Mouse (Mus musculus) embryo, embryonic 9.5 days (tissue): ENCODE results near the gene Smc3.
"Not testable (repeated sequence)": the region's sequence is repeated elsewhere in the genome, so short reads cannot be mapped to it uniquely, and the experiment has no call there.

Source experiments
- DNase-seq: peaks from one replicate; pipeline ENCODE4 v3.0.0-alpha.2; 2017; ENCODE audit errors: extremely low spot score

Smc3 gene

DNA sequence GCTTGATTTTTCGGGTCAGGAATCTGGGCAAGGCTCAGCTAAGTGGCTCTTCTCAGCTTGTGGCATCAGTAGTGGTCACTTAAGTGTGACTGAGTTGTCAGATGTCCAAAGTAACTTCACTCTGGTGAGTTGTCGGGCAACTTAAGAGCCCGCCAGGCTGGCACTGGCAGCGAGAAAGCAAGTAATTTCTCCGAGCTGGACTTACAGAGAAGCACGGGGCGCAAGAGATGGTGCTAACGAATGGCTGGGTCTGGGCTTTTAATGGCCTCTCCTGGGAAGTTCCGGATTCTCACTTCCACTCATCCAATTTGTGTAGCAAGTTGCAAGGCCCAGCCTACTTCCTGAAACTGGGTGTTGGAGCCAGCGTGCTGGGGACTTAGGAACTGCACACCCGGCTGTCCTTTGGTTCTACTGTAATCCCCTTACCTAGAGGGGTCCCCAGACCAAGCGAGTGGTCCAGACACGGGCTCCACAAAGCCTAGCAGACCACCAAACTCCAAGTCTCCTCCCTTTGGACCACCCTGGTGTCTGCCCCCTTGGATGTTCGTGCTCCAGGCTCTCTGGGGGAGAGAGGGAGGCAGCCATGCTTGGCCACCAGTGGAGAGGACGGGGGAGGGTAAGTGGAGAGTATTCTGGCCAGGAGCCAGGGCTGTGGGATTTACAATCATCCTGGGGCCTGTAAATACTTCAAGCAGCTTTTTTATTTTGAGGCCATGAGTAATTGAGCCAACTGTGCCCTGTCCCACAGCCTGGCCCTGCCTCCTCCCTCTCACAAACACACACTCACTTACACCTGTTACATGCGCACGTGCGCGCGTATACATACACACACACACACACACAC is 53.6 kb downstream of the Smc3 start:
- no peak for DNase-seq

DNA sequence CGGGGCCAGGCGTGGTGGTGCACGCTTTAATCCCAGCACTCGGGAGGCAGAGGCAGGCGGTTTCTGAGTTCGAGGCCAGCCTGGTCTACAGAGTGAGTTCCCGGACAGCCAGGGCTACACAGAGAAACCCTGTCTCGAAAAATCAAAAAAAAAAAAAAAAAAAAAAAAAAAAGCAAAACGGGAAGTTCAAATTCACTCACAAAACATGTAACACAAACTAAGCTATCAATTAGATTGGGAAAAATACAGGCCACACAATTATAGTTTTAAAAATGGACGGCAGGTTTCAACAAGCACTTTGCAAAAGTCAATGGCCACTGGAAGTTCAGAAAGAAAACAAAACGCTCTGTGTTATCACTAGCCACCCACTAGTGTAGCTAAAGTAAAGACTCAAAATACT is 56.2 kb downstream of the Smc3 start:
- DNase-seq, result not testable (repeated sequence)

DNA sequence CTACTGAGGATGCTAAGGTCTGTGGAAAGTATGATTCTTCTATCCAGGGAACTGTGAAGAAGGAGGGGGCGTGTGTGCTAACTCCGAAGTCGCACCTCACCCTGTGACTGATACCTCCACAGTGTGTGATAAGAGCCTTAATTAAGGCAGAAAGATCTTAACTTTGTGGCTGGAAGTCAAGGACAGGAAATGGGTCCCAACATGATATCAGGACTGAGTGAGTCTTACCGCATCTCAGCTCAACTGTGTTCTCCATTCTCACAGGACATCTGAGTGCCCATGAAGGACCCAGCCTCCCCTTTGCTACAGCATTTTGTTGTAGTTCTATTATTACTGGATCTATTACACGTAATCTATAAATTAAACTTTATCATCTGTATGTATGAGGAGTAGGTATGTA is 57.2 kb downstream of the Smc3 start:
- DNase-seq, result no peak

DNA sequence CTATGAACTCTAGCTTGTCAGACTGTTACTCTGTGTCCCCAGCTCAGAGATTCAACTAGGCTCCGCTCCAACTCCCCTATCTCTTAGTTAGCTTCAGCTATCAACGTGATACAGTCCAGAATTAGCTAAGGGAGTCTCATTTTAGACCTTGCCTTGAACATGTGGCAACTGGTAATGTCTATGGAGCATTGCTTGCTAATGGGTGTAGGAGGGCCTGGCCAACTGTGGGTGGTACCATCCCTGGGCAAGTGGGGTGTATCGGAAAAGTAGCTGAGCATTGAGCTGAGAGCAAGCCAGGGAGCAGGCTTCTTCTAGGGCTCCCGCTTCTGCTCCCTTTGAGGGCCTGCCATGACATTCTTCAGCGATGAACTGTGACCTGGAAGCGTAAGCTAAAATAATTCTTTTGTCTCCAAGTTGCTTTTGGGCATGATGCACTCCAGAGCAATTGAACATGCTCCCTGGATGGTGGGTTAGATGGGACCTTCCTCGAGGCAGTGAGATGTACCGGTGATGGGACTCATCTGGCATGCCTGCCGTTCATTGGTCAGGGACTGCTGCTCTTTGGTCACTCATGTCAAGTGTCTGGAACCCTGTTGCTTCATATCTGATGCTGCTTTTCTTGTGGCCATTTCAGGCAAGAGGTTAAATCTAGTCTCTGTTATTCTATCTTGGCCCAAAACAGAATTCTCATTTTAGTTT is 60.7 kb downstream of the Smc3 start:
- no peak for DNase-seq

DNA sequence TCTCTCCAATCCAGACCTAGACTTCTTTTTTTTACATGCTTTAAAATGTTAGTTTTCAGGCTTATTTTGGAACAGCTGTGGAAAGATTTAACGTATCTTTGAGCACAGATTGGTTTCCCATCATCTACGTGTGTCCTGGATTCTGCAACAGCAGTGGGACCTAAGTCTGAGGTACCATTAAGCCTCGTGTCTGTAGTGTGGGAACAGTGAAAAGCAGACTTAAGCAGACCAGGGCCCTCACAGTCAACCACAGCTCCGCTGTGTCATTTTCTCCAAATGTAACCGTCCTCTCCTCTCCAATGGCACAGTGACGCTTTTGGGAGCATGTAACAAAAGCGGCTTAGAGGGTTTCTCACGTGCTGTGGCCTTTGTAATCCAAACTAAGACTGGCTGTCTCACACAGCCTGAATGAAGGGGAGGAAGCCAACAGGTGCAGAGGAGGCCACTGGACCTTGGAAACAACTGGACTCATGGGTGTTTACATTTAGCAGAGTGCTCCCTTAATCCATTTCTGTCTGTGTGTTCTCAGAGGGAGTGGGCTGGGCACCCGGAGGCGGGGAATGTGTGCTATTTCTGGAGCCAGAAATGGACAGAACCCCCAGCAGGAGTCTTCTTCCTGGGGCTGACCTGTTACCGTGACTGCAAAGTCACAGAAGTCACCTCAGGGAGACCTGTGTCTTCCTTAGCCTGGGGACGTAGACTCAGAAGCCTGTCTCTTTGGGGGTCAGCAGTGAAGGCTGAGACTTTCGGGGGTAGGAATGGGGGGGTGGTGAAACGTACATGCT is 61.9 kb downstream of the Smc3 start:
- DNase-seq, result no peak

DNA sequence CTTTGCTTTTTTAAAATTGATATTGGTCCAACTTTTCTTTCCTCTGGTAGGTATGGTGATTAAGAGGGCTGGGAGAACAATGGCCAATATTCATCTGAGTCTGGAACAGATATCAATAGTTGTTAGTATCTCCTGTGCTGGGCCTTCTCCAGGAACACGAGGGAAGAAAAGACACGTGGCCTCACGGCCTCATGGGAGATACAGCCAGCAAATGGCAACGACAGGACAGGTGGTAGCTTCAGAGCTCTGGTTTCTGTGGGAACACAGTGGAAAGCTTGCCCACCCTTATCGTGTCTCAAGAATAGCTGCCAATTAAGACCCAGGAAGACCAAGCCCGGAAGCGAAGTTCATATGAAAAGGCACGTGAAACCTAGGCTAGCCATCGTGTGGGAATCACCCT is 64.6 kb downstream of the Smc3 start:
- DNase-seq, result no peak

DNA sequence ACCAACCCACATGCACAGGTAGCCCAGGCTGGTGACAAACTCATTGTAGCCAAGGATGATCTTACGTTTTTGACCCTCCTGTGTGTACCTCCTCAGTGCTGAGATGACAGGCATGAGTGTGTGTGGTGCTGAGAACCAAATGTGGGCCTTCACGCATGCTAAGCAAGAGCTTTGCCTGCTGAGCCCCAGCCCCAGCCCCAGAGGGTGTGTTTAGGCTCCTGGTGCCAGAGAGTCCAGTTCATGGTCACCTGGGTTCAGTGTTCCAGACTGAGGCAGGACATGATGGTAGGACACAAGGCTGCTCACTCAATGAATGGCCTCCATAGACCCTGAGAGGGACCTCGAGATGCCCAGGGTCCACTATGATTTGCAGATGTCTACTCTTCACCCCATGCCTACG is 65.2 kb downstream of the Smc3 start:
- no peak for DNase-seq

DNA sequence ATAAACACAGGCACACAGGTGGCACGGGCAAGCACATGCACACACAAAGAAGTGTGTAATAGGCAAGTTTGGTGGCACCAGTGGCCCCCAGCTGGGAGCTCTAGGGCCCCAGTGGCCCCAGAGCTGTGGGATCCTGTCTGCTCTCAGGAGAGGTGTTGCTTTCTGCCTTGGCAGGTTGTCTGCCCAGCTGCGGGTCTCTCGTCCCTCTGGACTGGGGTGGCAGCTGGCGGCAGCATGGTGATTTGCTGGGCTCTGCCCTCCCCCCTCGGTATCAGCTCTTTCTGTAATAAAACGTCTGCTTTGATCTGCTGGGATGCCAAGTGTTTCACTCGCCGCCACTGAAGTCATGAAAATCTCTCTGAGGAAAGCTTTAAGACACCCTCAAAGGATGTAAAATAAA is 66.5 kb downstream of the Smc3 start:
- no peak for DNase-seq

DNA sequence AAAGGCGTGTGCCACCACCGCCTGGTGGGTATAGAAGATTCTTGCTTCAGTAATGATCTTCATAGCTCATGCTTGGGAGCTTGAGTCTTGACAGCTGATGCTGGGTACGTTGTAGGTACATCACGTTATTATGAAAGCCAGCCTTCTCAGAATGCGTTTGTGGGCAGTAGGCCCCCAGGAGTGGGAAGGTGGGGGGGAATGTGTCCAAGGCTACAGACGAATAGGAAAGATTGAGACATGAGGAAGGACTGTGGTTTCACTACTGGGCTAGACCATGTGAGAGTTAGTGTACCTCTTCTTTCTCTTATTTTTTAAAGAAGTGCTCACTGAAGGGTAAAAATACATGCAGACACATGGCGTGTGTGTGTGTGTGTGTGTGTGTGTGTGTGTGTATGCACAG is 68.6 kb downstream of the Smc3 start:
- no peak for DNase-seq

DNA sequence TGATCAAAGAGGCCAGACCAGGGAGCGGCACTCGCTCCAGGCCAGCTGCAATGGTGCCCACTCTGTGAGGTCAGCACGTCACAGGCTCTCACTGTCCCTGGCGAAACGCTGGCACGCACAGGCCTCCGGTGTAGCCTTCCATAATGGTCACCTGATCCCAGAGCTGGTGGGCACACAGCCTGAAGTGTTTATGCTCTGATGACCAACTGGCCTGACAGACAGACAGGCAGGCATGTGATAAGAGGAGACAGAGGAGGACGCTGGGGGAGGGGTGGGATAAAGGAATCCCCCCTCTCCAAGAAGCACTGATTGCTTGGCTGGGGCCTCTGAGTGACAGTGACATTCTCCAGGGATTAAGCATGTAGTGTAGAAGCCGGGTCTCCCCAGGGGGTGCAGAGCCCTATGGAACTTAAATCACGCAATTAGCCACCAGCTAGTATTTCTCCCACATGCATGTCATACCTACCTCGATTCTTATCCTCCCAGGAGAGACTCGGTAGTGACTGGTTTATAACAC is 70.5 kb downstream of the Smc3 start:
- no peak for DNase-seq

DNA sequence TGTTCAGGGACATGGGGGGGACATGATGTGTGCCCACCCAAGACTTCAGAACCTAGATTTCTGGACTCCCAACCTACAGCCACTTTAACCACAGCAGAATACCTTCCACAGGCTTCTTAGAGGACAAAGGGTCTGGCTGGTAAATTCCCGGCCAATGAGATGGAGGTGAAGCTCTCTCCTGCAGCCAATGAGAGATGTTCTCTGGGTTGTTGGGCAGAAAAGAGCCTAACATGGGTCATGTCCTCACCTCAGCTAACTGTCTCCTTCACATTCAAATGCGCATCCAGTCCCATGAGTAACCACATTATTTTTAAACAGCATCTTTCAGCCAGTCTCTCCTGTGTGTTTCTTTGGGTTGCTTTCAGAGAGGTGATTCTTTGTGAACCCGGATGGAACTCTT is 71.2 kb downstream of the Smc3 start:
- no peak for DNase-seq

DNA sequence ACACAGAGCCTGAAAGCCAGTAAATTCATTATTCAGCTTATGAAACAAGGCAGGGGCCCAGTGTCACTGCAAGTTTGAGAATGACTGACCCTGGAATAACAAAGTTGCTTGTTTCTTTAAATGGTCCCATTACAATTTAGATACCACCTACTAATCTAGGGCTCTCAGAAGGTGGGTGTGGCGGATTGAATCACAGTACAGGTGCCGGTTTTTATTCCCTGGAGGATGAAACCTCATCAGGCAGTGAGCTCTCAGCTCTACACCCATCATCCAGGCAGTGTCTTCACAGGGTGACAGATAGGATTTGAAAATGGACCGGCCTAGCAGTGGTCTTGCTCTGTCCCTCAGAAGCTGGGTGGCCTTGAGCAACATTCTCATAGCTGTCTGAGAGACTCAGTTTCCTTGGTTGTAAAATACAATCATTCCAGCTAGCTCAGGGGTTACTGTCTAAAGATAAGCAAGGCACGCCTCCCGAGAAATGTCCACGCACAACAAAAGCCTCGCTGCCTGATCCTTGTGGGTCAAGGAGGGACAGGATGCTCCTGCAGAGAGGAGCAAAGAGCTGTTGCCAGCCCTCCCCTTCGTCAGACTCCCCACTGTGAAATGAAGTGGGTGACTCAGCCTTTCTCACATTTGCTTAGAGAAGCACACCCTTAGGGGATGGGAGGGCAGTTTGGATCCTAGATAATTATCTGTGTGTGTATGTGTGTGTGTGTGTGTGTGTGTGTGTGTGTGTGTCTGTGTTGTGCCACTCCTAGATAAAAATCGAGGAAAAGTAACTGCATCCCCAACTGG is 74.1 kb downstream of the Smc3 start:
- DNase-seq, result no peak

DNA sequence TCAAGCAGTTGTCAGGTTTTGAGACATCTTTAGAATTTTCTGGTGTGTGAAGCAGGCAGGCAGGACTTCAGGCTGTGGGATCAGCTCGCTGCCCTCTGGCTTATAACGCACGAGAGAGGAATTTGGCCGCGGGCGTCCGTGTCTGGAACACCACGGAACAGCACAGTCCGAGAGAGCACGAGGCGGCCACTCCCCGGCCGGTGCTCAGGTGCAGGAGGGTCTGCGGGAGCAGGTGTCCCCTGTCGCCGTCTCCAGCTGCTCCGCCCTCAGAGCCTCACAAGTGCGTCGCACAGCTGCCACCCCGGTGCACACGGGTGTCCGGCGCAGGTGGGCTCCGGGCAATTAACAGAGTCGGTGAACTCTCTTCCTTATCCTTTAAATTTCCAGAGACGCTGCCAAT is 76.0 kb downstream of the Smc3 start:
- DNase-seq, result peak; percentile 33

DNA sequence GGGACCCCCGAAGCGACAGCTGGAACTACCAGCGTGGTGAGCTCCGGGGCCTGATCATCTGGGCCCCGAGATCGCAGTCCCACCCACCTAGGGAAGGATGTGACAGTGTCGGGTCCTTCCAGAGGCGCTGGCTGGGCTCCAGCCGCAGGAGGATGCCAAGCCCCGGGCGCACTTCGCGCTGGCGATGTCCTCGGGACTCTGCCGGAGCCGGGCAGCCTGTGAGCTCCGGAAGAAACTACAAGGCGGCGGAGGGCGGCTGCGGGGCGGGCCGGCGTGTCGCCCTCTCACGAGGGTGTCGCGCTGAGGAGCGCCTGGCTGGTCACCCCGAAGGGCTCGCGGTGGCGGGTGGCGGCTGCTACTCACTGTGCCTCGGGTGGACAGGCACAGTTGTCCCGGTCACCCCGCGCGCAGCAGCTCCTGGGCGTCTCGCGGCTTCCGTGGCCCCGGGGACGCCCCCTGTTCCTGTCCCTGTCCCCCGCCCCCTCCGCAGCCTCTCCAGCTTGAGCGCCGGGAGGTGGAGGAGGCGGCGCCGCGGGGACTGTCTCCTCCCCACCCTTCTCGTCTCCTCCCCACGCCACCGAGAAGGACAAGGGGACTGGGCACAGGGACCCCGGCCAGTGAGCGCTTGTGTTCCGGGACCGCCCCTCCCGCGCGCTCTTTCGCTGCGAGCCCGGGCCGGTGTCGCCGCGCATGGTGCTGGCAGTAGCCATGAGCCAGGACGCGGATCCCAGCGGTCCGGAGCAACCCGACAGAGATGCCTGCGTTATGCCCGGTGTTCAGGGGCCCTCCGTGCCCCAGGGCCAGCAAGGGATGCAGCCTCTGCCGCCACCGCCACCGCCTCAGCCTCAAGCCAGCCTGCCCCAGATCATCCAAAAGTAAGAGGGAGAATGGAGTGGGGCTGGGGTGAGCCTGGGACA is 76.8 kb downstream of the Smc3 start, which contains the start of gene Rbm20:
Rbm20 (plus strand) TSS at position 589 of the 917 bp plus-strand sequence.
- DNase-seq, result peak; percentile 72

DNA sequence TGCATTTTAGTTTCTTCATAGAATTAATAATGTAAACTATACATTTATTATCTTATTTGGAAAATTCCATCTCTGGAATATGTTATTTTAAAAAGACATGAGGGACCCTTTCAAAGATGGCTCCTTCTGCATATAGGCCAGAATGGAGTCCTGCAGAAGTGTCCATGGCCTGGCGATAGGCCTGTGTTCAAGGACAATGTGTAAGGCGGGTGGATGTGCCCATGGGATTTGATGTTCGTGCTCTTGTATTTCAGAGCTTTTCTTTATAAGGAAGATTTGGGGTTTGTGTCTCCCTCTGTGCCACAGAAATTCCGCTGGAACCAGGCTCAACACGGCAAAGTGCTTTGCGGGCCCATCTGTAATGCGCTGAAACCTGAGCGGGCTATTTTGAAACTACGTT is 79.0 kb downstream of the Smc3 start:
- DNase-seq, result no peak

DNA sequence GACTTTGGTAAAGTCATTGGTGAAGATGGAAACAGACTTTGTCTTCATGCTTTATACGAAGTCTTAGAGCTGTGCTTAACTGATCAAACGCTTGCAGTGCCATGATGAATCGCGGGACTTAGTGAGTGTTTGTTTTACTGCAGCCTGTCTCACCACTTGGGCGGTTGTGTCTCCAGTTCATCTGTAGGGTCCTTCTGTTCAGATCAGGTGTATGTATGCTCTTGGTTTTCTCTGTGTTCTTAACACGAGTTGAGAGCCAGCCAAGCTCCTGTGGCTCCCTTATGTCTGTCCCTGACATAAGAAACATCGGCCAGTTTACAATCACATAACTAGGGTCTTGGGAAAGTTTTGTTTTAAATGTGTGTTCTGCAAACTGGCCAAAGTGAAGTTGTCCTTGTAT is 79.8 kb downstream of the Smc3 start:
- no peak for DNase-seq

DNA sequence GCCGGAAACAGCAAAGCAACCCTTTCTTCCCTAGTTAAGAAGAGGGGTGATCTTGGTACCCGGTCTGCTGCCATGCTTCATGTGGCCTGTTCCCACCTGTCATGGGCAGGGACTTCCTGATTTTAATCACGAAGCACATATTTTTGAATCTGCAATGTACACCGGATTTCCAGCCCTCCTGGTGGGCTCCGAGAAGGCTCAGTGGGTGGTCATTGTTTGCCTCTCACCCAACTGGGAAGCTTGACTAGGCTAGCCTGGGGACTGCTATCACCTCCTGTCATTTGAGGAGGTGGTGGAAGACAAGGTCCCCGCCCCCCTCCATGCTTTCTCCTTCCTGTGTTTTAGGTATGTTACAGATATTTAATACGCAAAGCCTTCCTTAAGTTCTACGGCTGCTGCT is 82.2 kb downstream of the Smc3 start:
- DNase-seq, result no peak

DNA sequence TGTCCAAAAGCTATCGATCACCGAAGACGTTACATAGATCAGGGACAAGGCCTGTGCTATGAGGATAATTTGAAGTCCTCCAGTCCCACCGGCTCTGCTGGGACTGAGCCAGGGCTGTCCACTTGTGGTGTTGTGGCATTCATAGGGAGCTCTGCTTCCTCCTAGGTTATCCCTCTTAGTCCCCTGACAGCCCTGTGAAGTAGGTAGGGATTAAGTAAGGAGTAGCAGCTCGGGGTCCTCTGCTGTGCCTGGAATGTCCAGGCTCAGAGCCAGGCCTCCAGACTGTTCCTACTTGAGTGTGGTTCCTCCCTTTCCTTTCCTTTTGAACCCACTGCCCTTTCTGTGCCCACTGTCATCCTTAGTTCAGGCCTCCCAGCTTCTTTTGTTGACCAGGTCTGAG is 87.4 kb downstream of the Smc3 start:
- no peak for DNase-seq

DNA sequence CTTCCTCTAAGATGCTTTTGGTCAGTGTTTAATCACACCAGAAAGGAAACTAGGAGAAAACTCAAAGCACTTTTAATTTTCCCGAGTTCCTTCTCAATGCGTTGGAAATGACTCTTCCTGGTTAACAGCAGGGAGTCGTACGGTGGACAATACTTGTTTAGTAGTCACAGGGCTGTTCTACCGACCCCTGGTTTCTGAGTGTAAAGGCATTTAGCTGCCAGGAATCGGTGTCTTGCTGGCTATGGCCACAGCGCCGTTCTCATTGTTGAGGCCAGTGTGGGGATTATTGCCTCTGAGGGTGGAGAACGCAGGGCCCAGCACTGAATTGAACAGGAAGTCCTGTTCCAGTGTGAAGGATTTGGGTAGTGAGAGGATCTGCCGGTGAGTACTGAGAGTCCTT is 90.6 kb downstream of the Smc3 start:
- no peak for DNase-seq

DNA sequence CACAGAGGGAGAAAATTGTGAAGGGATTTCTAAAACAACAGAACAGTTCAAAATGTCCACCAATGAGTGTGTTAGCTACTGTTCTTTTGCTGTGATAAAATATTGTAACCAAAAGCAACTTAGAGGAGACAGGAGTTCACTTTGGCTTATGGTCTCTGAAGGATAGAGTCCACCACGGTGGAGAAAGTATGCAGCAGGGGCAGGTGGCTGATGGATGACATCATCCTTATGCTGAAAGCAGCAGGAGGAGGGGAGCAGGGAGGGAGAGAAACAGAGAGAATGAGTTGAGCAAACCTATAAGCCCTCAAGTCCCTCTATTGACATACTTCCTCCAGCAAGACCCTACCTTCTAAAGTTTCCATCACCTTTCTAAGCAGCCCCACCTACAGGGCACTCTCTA is 93.8 kb downstream of the Smc3 start:
- no peak for DNase-seq
